Mouse (Mus musculus): ENCODE data around the gene Qrich2.
A peak's percentile ranks its signal among the peaks of the same experiment; 100 is the strongest.
"Not testable (repeated sequence)": the region's sequence is repeated elsewhere in the genome, so short reads cannot be mapped to it uniquely, and the experiment has no call there.

Qrich2 gene

GRCm38 (mm10) chr11:116488693-116489375, 22.8 kb upstream of the Qrich2 start:
- DNase-seq (ENCODE audit: low read depth) = peak; percentile 70

GRCm38 (mm10) chr11:116488207-116488606, 22.2 kb upstream of the Qrich2 start:
- no peak for DNase-seq (ENCODE audit: low read depth)

GRCm38 (mm10) chr11:116484261-116484660, 18.2 kb upstream of the Qrich2 start:
- no peak for DNase-seq (ENCODE audit: low read depth)

- no peak for DNase-seq (ENCODE audit: low read depth)
These were observed 15.7 kb upstream of the Qrich2 start for GRCm38 (mm10) chr11:116481776-116482175.

- DNase-seq (ENCODE audit: low read depth) = no peak
These were observed 14.9 kb upstream of the Qrich2 start for GRCm38 (mm10) chr11:116480975-116481374.

- DNase-seq (ENCODE audit: low read depth) = no peak
These were observed 13.8 kb upstream of the Qrich2 start for GRCm38 (mm10) chr11:116479832-116480231.

- DNase-seq (ENCODE audit: low read depth) = no peak
These were observed 12.9 kb upstream of the Qrich2 start for GRCm38 (mm10) chr11:116478978-116479377.

GRCm38 (mm10) chr11:116477160-116477759, 11.2 kb upstream of the Qrich2 start:
- no peak for DNase-seq (ENCODE audit: low read depth)

GRCm38 (mm10) chr11:116476696-116477095, 10.7 kb upstream of the Qrich2 start:
- no peak for DNase-seq (ENCODE audit: low read depth)

GRCm38 (mm10) chr11:116476041-116476440, 10.0 kb upstream of the Qrich2 start:
- no peak for DNase-seq (ENCODE audit: low read depth)

GRCm38 (mm10) chr11:116472275-116472674, 6.2 kb upstream of the Qrich2 start:
- no peak for DNase-seq (ENCODE audit: low read depth)

GRCm38 (mm10) chr11:116470896-116471295, 4.9 kb upstream of the Qrich2 start:
- no peak for DNase-seq (ENCODE audit: low read depth)

GRCm38 (mm10) chr11:116470249-116470648, 4.2 kb upstream of the Qrich2 start:
- no peak for DNase-seq (ENCODE audit: low read depth)

GRCm38 (mm10) chr11:116468338-116468737, 2.3 kb upstream of the Qrich2 start:
- DNase-seq (ENCODE audit: low read depth) = not testable (repeated sequence)

- peak; percentile 95 for DNase-seq (ENCODE audit: low read depth)
These were observed 2.2 kb downstream of the Qrich2 start for GRCm38 (mm10) chr11:116463833-116464232.

- no peak for DNase-seq (ENCODE audit: low read depth)
These were observed 2.7 kb downstream of the Qrich2 start for GRCm38 (mm10) chr11:116463338-116463737.

GRCm38 (mm10) chr11:116459786-116460185, 6.3 kb downstream of the Qrich2 start:
- DNase-seq (ENCODE audit: low read depth) = no peak

- DNase-seq (ENCODE audit: low read depth) = no peak
These were observed 9.8 kb downstream of the Qrich2 start for GRCm38 (mm10) chr11:116456234-116456633.

- no peak for DNase-seq (ENCODE audit: low read depth)
These were observed 12.2 kb downstream of the Qrich2 start for GRCm38 (mm10) chr11:116453889-116454288.

- no peak for DNase-seq (ENCODE audit: low read depth)
These were observed 16.7 kb downstream of the Qrich2 start for GRCm38 (mm10) chr11:116449341-116449740.

GRCm38 (mm10) chr11:116447822-116448221, 18.2 kb downstream of the Qrich2 start:
- no peak for DNase-seq (ENCODE audit: low read depth)

GRCm38 (mm10) chr11:116446308-116446887, 19.6 kb downstream of the Qrich2 start:
- DNase-seq (ENCODE audit: low read depth) = no peak

GRCm38 (mm10) chr11:116445596-116446307, 20.3 kb downstream of the Qrich2 start:
- DNase-seq (ENCODE audit: low read depth) = peak; percentile 94
